Mouse (Mus musculus): Measurements from ENCODE around the gene Vps54. TPM values are rescaled to one million over a fixed set of nuclear protein-coding genes. Genes with fewer than 3 reads are reported as not detected.
A peak's percentile ranks its signal among the peaks of the same experiment; 100 is the strongest.

Gene Vps54
- total and polyA plus RNA-seq, 3 experiments = 13.2 to 16.1 TPM; not detected in 1

GRCm38 (mm10) chr11:21369248-21370016 is 130.4 kb downstream of the Vps54 start (continued):
- TF ChIP-seq GABPA (IDR thresholded peaks at IDR 0.05; ENCODE audit: low read depth, low read length) = no peak

GRCm38 (mm10) chr11:21370399-21371121 is 131.5 kb downstream of the Vps54 start:
- peak overlapping the region; percentile 86 for H3K9ac ChIP-seq (ENCODE audit: control insufficient read depth, low read depth, low read length, poor library complexity, severe bottlenecking)
- H3K27ac ChIP-seq (ENCODE audit: control insufficient read depth, low read depth, low read length) = 0 out of 2 replicates have a peak overlapping the region, but pooled peaks have one; percentile 29
- H3K27me3 ChIP-seq (ENCODE audit: control insufficient read depth in 1 of 2, insufficient read depth in 2 of 2, low read length in 2 of 2) = no peaks in the 10 kb centered on the region
- peaks cover 2% of the 10 kb centered on the region; the same call in 1 of the 2 replicates for H3K79me2 ChIP-seq (ENCODE audit: control insufficient read depth, insufficient read depth, low read length, poor library complexity)
- DNase-seq (ENCODE audit: low read depth, low spot score) = peak; percentile 90
- TF ChIP-seq GATA1 (IDR thresholded peaks at IDR 0.05; ENCODE audit: low read depth, low read length) (no peak), UBTF (IDR thresholded peaks at IDR 0.05; ENCODE audit: borderline replicate concordance, insufficient read depth, low read depth, low read length) (no peak), ZMIZ1 (IDR thresholded peaks at IDR 0.05; ENCODE audit: low read depth, low read length) (0 out of 2 replicates have a peak, but pooled peaks have one; percentile 31)
- H3K9me3 ChIP-seq (replicated peaks; ENCODE audit: insufficient read depth, low read length) = no peaks in the 10 kb centered on the region
- peak overlapping the region; percentile 87 to 90 for H3K4me3 ChIP-seq (ENCODE audit: control insufficient read depth in 1 of 2, insufficient read depth in 1 of 2, low read depth in 2 of 2, low read length in 2 of 2)
- peaks cover 0 to 9% of the 10 kb centered on the region in 2 experiments; a peak in 2 of 4 replicates for H3K36me3 ChIP-seq (ENCODE audit: control insufficient read depth in 1 of 2, insufficient read depth in 2 of 2, low read length in 2 of 2)
- H3K4me1 ChIP-seq (ENCODE audit: control insufficient read depth in 1 of 2, insufficient read depth in 2 of 2, low read length in 2 of 2) = peaks cover 0 to 8% of the 10 kb centered on the region in 2 experiments; a peak in 3 of 4 replicates

Other genes starting within 250 kb of the Vps54 start
- gene Peli1, start 148.0 kb upstream of the Vps54 start, total RNA-seq (2012; rRNA removed) = 7.5 and 7.9 TPM in 2 replicates
- 10 to 100 TPM in 1 of 2 experiments, not detected in 1; 11.6 TPM for gene Peli1, start 148.0 kb upstream of the Vps54 start, polyA plus RNA-seq (2012; ENCODE audit: insufficient read depth in 1 of 2, insufficient read length in 2 of 2, low read depth in 1 of 2, low replicate concordance in 2 of 2, missing spikeins in 1 of 2)
- gene Ugp2, start 131.9 kb downstream of the Vps54 start, total RNA-seq (2012; rRNA removed) = 5.8 and 5.9 TPM in 2 replicates
- 1 to 10 TPM in 1 of 2 experiments, not detected in 1; 6.3 TPM for gene Ugp2, start 131.9 kb downstream of the Vps54 start, polyA plus RNA-seq (2012; ENCODE audit: insufficient read depth in 1 of 2, insufficient read length in 2 of 2, low read depth in 1 of 2, low replicate concordance in 2 of 2, missing spikeins in 1 of 2)

All from MEL (cell line).